ENCODE assay signal across 24 mouse cellular contexts in the genomic region with DNA sequence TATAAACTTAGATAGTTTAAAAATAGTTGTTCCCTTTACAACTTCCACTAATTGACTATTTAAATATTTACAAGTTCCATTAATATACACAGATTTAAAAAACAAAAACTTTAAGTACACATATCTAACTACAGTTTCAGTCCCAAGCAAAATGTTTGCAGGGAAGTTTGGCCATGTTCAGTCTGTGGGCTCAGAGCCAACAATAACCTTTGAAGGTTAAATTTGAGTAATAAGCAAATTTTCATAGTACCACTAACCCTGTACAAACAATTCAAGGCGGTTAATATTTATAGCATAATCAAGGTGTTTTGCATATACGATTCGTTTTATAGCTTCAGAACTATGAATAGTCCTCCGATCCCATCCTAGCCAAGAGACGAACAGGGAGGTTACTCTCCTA.
DNase-seq lines count a peak whose midpoint lies in the region; ATAC-seq and TF ChIP-seq lines count a peak whose summit lies in the region.
"Had no signal": no experiment of that assay in that cellular context is flagged by ENCODE, and none has a peak within 500 bp of the region (broad histone marks: within the 10 kb centered on the region; RNA-seq: fewer than 3 reads in every experiment).

No protein-coding gene starts in this region.

- no peak overlapping the region; the same call in 1 of the 2 replicates for H3K4me3 ChIP-seq in kidney, postnatal 0 days (replicated peaks; ENCODE audit: low read depth, low read length)
- H3K4me3 ChIP-seq in intestine, embryonic 15.5 days (replicated peaks), result peak overlapping the region; percentile 30
- H3K4me3 ChIP-seq: embryonic facial prominence, embryonic 12.5 days; forebrain, embryonic 12.5 days; hindbrain, embryonic 10.5 days; layer of hippocampus, adult 2 months; limb, embryonic 12.5 days; midbrain, embryonic 12.5 days; neural tube, embryonic 15.5 days had no signal

- peak overlapping the region; percentile 43 for H3K4me2 ChIP-seq in kidney, postnatal 0 days (ENCODE audit: low read length)
- H3K4me2 ChIP-seq in intestine, embryonic 15.5 days (replicated peaks), result peak overlapping the region; percentile 46
- H3K4me2 ChIP-seq: embryonic facial prominence, embryonic 12.5 days; forebrain, embryonic 12.5 days; heart, embryonic 11.5 days; limb, embryonic 12.5 days; liver, embryonic 11.5 days; midbrain, embryonic 12.5 days; neural tube, embryonic 15.5 days had no signal

- H3K27me3 ChIP-seq in kidney, postnatal 0 days (ENCODE audit: insufficient read depth, low read length), result no peaks in the 10 kb centered on the region
- no peaks in the 10 kb centered on the region for H3K27me3 ChIP-seq in intestine, embryonic 15.5 days (replicated peaks)
- H3K27me3 ChIP-seq: embryonic facial prominence, embryonic 12.5 days; forebrain, embryonic 12.5 days; limb, embryonic 12.5 days; midbrain, embryonic 12.5 days; neural tube, embryonic 15.5 days had no signal

- no peak for ATAC-seq in kidney, postnatal 0 days (replicated peaks; ENCODE audit: low FRiP score, low read depth)
- no peak for ATAC-seq in intestine, embryonic 15.5 days
- ATAC-seq: CD4-positive, CD25-positive, alpha-beta regulatory T cell, adult 4 months; hindbrain, embryonic 16.5 days had no signal

- peak overlapping the region; percentile 81 for H3K27ac ChIP-seq in kidney, postnatal 0 days
- peak overlapping the region; percentile 81 for H3K27ac ChIP-seq in intestine, embryonic 15.5 days
- H3K27ac ChIP-seq: embryonic facial prominence, embryonic 12.5 days; forebrain, embryonic 12.5 days; hindbrain, embryonic 10.5 days; layer of hippocampus, adult 2 months; limb, embryonic 12.5 days; midbrain, embryonic 12.5 days; neural tube, embryonic 15.5 days had no signal

- H3K9ac ChIP-seq in kidney, postnatal 0 days (ENCODE audit: low read depth, low read length), result 0 out of 2 replicates have a peak overlapping the region, but pooled peaks have one; percentile 5
- H3K9ac ChIP-seq in intestine, embryonic 15.5 days, result no peak overlapping the region
- H3K9ac ChIP-seq: embryonic facial prominence, embryonic 12.5 days; forebrain, embryonic 12.5 days; limb, embryonic 12.5 days; liver, postnatal 0 days; midbrain, embryonic 12.5 days; neural tube, embryonic 15.5 days had no signal

- intact Hi-C loops in heart, postnatal 10 days (cut with DNase I), result no loop called here

- no peak for TF ChIP-seq CTCF in kidney, postnatal 0 days (IDR thresholded peaks at IDR 0.05; ENCODE audit: low read depth)

- H3K9me3 ChIP-seq in kidney, postnatal 0 days (replicated peaks; ENCODE audit: low read length), result no peaks in the 10 kb centered on the region
- H3K9me3 ChIP-seq in intestine, embryonic 15.5 days, result no peaks in the 10 kb centered on the region
- H3K9me3 ChIP-seq: embryonic facial prominence, embryonic 12.5 days; forebrain, embryonic 12.5 days; hindbrain, embryonic 10.5 days; limb, embryonic 12.5 days; midbrain, embryonic 12.5 days; neural tube, embryonic 15.5 days had no signal

- WGBS in kidney, postnatal 0 days, result 58% methylated on average over 5 of the region's 5 CpGs
- WGBS in intestine, embryonic 15.5 days, result 52% methylated on average over 5 of the region's 5 CpGs

- peaks cover 4% of the 10 kb centered on the region; the same call in 1 of the 2 replicates for H3K4me1 ChIP-seq in kidney, postnatal 0 days (replicated peaks; ENCODE audit: insufficient read depth, low read length)
- H3K4me1 ChIP-seq in intestine, embryonic 15.5 days (replicated peaks), result 0 out of 2 replicates have a peak, but pooled peaks cover 8% of the 10 kb centered on the region
- H3K4me1 ChIP-seq: embryonic facial prominence, embryonic 12.5 days; forebrain, embryonic 12.5 days; neural tube, embryonic 15.5 days had no signal

- no peaks in the 10 kb centered on the region for H3K36me3 ChIP-seq in kidney, postnatal 0 days (ENCODE audit: insufficient read depth, low read length)
- no peaks in the 10 kb centered on the region for H3K36me3 ChIP-seq in intestine, embryonic 15.5 days
- H3K36me3 ChIP-seq: embryonic facial prominence, embryonic 12.5 days; forebrain, embryonic 12.5 days; hindbrain, embryonic 10.5 days; limb, embryonic 12.5 days; midbrain, embryonic 12.5 days; neural tube, embryonic 15.5 days had no signal

- peak; percentile 18 to 52 for DNase-seq in adrenal gland, postnatal 36 days
- no peak for DNase-seq in adrenal gland, postnatal 25 days
- no peak for DNase-seq in kidney, postnatal 0 days (ENCODE audit: low spot score)
- DNase-seq in kidney, postnatal 4 days, result no peak
- no peak for DNase-seq in heart, postnatal 10 days
- DNase-seq in layer of hippocampus, adult 8-10 months (ENCODE audit: low spot score in 2 of 2), result no peak
- DNase-seq: cerebellum, adult 18-20 months; cerebellum, postnatal 25 days; liver, postnatal 0 days; lung, postnatal 14 days; right cerebral cortex, adult 18-20 months; right cerebral cortex, postnatal 4 days had no signal

Comparison
In these comparisons a context has a peak if more than half of its experiments do, and no peak if none do; other contexts are left out.
1. DNase-seq: peak in adrenal gland, postnatal 36 days (2 of 2); none in adrenal gland, postnatal 25 days (single experiment), kidney, postnatal 0 days (single experiment), kidney, postnatal 4 days (0 of 2), heart, postnatal 10 days (0 of 2) and layer of hippocampus, adult 8-10 months (0 of 2).